Mouse (Mus musculus) kidney, adult 2 months (tissue): ENCODE data around the gene Anks1.

Source experiments
- CTCF ChIP-seq: fragments of 200-500 bp; conservative IDR thresholded peaks from 2 replicates; pipeline ENCODE4 v1.5.1; 2011; ENCODE audit warnings: low read depth, mild to moderate bottlenecking, control low read depth, low read length, moderate library complexity, mixed read lengths; ENCODE audit not compliant: insufficient read depth, insufficient read length
- POLR2A ChIP-seq: fragments of 200-500 bp; IDR thresholded peaks from one replicate; pipeline ENCODE4 v1.6.1; 2011; ENCODE audit warnings: low read depth, low read length, control low read depth

DNA sequence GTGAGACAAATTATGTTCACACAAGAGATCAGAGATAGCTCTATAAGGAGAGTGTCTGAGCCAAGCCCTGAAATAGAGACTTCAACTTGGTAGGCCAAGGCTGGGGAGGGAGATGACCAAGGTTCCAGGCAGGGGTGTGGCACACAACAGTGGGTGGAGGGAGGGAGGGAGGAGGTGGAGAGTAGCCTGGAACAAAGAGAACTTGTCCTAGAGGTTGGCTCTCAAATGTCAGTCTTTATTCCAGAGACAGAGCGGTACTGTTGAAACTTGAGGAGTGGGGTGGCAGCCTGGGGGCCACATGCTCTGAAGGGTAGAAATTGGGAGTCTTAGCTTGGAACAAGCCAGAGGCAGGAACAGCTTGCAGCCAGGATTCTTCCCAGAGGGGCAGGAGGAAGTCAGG lies 91.7 kb downstream of the Anks1 start:
- no peak for TF ChIP-seq CTCF
- TF ChIP-seq POLR2A = no peak
